Mouse (Mus musculus): ENCODE data around the gene Zfp652. TPM values are rescaled to one million over a fixed set of nuclear protein-coding genes. Genes with fewer than 3 reads are reported as not detected.

Zfp652 gene
- polyA plus RNA-seq, 1 experiment from 2014 or later: 13.6 TPM

- H3K4me2 ChIP-seq (ENCODE audit: low read depth, low read length): no peak overlapping the region
- no peak for ATAC-seq (replicated peaks; ENCODE audit: extremely low read depth, insufficient read depth, low FRiP score)
- no peaks in the 10 kb centered on the region for H3K36me3 ChIP-seq (ENCODE audit: control insufficient read depth, insufficient read depth)
- H3K9me3 ChIP-seq (replicated peaks; ENCODE audit: control insufficient read depth, low read length): no peaks in the 10 kb centered on the region
- H3K4me1 ChIP-seq (ENCODE audit: control insufficient read depth, insufficient read depth, low read length): peaks cover 8% of the 10 kb centered on the region
- no peaks in the 10 kb centered on the region for H3K27me3 ChIP-seq (ENCODE audit: control insufficient read depth, insufficient read depth, low read length)
- no peak overlapping the region for H3K4me3 ChIP-seq (ENCODE audit: low read length)
- H3K9ac ChIP-seq (ENCODE audit: low read length): no peak overlapping the region
- no peak overlapping the region for H3K27ac ChIP-seq (ENCODE audit: low read length)
- WGBS: 71% methylated on average over 3 of the region's 3 CpGs
Observed at GRCm38 (mm10) chr11:95719356-95719755, 6.9 kb downstream of the Zfp652 start.

GRCm38 (mm10) chr11:95723287-95723686 lies 10.8 kb downstream of the Zfp652 start, which contains the start of gene B130006D01Rik:
TSS of gene B130006D01Rik (plus strand) at chr11:95723587.
- H3K4me1 ChIP-seq (ENCODE audit: control insufficient read depth, insufficient read depth, low read length): peaks cover 4% of the 10 kb centered on the region; the same call in 1 of the 2 replicates
- no peaks in the 10 kb centered on the region for H3K27me3 ChIP-seq (ENCODE audit: control insufficient read depth, insufficient read depth, low read length)
- H3K9ac ChIP-seq (ENCODE audit: low read length): no peak within 1 kb of the TSS
- no peak within 1 kb of the TSS for H3K4me2 ChIP-seq (ENCODE audit: low read depth, low read length)
- no peaks in the 10 kb centered on the region for H3K36me3 ChIP-seq (ENCODE audit: control insufficient read depth, insufficient read depth)
- no peaks in the 10 kb centered on the region for H3K9me3 ChIP-seq (replicated peaks; ENCODE audit: control insufficient read depth, low read length)
- WGBS: 90% methylated on average over 5 of the region's 5 CpGs
- ATAC-seq (replicated peaks; ENCODE audit: extremely low read depth, insufficient read depth, low FRiP score): no peak
- no peak within 1 kb of the TSS for H3K27ac ChIP-seq (ENCODE audit: low read length)
- no peak within 1 kb of the TSS for H3K4me3 ChIP-seq (ENCODE audit: low read length)

- WGBS: 95% methylated on average over 4 of the region's 4 CpGs
- Histone ChIP-seq H3K4me3 (ENCODE audit: low read length) (no peak overlapping the region), H3K4me1 (ENCODE audit: control insufficient read depth, insufficient read depth, low read length) (peaks cover 2% of the 10 kb centered on the region; the same call in 1 of the 2 replicates), H3K9me3 (replicated peaks; ENCODE audit: control insufficient read depth, low read length) (no peaks in the 10 kb centered on the region), H3K4me2 (ENCODE audit: low read depth, low read length) (no peak overlapping the region), H3K9ac (ENCODE audit: low read length) (no peak overlapping the region), H3K36me3 (ENCODE audit: control insufficient read depth, insufficient read depth) (no peaks in the 10 kb centered on the region), H3K27me3 (ENCODE audit: control insufficient read depth, insufficient read depth, low read length) (no peaks in the 10 kb centered on the region), H3K27ac (ENCODE audit: low read length) (no peak overlapping the region)
- ATAC-seq (replicated peaks; ENCODE audit: extremely low read depth, insufficient read depth, low FRiP score): no peak
Observed at GRCm38 (mm10) chr11:95724466-95724865, 12.0 kb downstream of the Zfp652 start.

- no peaks in the 10 kb centered on the region for H3K27me3 ChIP-seq (ENCODE audit: control insufficient read depth, insufficient read depth, low read length)
- no peak overlapping the region for H3K4me2 ChIP-seq (ENCODE audit: low read depth, low read length)
- no peak overlapping the region for H3K4me3 ChIP-seq (ENCODE audit: low read length)
- H3K27ac ChIP-seq (ENCODE audit: low read length): no peak overlapping the region
- WGBS: 75% methylated on average over 4 of the region's 4 CpGs
- peaks cover 2% of the 10 kb centered on the region; the same call in 1 of the 2 replicates for H3K4me1 ChIP-seq (ENCODE audit: control insufficient read depth, insufficient read depth, low read length)
- no peak for ATAC-seq (replicated peaks; ENCODE audit: extremely low read depth, insufficient read depth, low FRiP score)
- H3K9me3 ChIP-seq (replicated peaks; ENCODE audit: control insufficient read depth, low read length): no peaks in the 10 kb centered on the region
- H3K9ac ChIP-seq (ENCODE audit: low read length): no peak overlapping the region
- H3K36me3 ChIP-seq (ENCODE audit: control insufficient read depth, insufficient read depth): no peaks in the 10 kb centered on the region
Observed at GRCm38 (mm10) chr11:95726156-95726555, 13.7 kb downstream of the Zfp652 start.

GRCm38 (mm10) chr11:95727947-95728346 lies 15.5 kb downstream of the Zfp652 start:
- Histone ChIP-seq H3K27me3 (ENCODE audit: control insufficient read depth, insufficient read depth, low read length) (no peaks in the 10 kb centered on the region), H3K27ac (ENCODE audit: low read length) (no peak overlapping the region), H3K4me1 (ENCODE audit: control insufficient read depth, insufficient read depth, low read length) (peaks cover 2% of the 10 kb centered on the region; the same call in 1 of the 2 replicates), H3K36me3 (ENCODE audit: control insufficient read depth, insufficient read depth) (no peaks in the 10 kb centered on the region), H3K9ac (ENCODE audit: low read length) (no peak overlapping the region), H3K4me3 (ENCODE audit: low read length) (no peak overlapping the region), H3K9me3 (replicated peaks; ENCODE audit: control insufficient read depth, low read length) (no peaks in the 10 kb centered on the region), H3K4me2 (ENCODE audit: low read depth, low read length) (no peak overlapping the region)
- ATAC-seq (replicated peaks; ENCODE audit: extremely low read depth, insufficient read depth, low FRiP score): no peak
- 85% methylated on average over 5 of the region's 5 CpGs for WGBS

GRCm38 (mm10) chr11:95728916-95729907 lies 16.7 kb downstream of the Zfp652 start:
- Histone ChIP-seq H3K9me3 (replicated peaks; ENCODE audit: control insufficient read depth, low read length) (no peaks in the 10 kb centered on the region), H3K4me1 (ENCODE audit: control insufficient read depth, insufficient read depth, low read length) (peaks cover 2% of the 10 kb centered on the region; the same call in 1 of the 2 replicates), H3K36me3 (ENCODE audit: control insufficient read depth, insufficient read depth) (no peaks in the 10 kb centered on the region), H3K27ac (ENCODE audit: low read length) (no peak overlapping the region), H3K27me3 (ENCODE audit: control insufficient read depth, insufficient read depth, low read length) (no peaks in the 10 kb centered on the region), H3K4me2 (ENCODE audit: low read depth, low read length) (no peak overlapping the region), H3K9ac (ENCODE audit: low read length) (no peak overlapping the region), H3K4me3 (ENCODE audit: low read length) (no peak overlapping the region)
- WGBS: 80% methylated on average over 12 of the region's 12 CpGs
- ATAC-seq (replicated peaks; ENCODE audit: extremely low read depth, insufficient read depth, low FRiP score): no peak

GRCm38 (mm10) chr11:95734485-95734884 lies 22.0 kb downstream of the Zfp652 start:
- Histone ChIP-seq H3K4me3 (ENCODE audit: low read length) (no peak overlapping the region), H3K4me2 (ENCODE audit: low read depth, low read length) (no peak overlapping the region), H3K9me3 (replicated peaks; ENCODE audit: control insufficient read depth, low read length) (no peaks in the 10 kb centered on the region), H3K36me3 (ENCODE audit: control insufficient read depth, insufficient read depth) (no peaks in the 10 kb centered on the region), H3K9ac (ENCODE audit: low read length) (no peak overlapping the region), H3K4me1 (ENCODE audit: control insufficient read depth, insufficient read depth, low read length) (peaks cover 5% of the 10 kb centered on the region), H3K27me3 (ENCODE audit: control insufficient read depth, insufficient read depth, low read length) (no peaks in the 10 kb centered on the region), H3K27ac (ENCODE audit: low read length) (no peak overlapping the region)
- no peak for ATAC-seq (replicated peaks; ENCODE audit: extremely low read depth, insufficient read depth, low FRiP score)
- WGBS: 88% methylated on average over 2 of the region's 2 CpGs

GRCm38 (mm10) chr11:95737811-95738210 lies 25.3 kb downstream of the Zfp652 start:
- 47% methylated on average over 3 of the region's 3 CpGs for WGBS
- no peaks in the 10 kb centered on the region for H3K9me3 ChIP-seq (replicated peaks; ENCODE audit: control insufficient read depth, low read length)
- no peaks in the 10 kb centered on the region for H3K36me3 ChIP-seq (ENCODE audit: control insufficient read depth, insufficient read depth)
- no peaks in the 10 kb centered on the region for H3K27me3 ChIP-seq (ENCODE audit: control insufficient read depth, insufficient read depth, low read length)
- peaks cover 5% of the 10 kb centered on the region for H3K4me1 ChIP-seq (ENCODE audit: control insufficient read depth, insufficient read depth, low read length)
- ATAC-seq (replicated peaks; ENCODE audit: extremely low read depth, insufficient read depth, low FRiP score): no peak
- H3K27ac ChIP-seq (ENCODE audit: low read length): no peak overlapping the region; the same call in 1 of the 2 replicates
- H3K4me2 ChIP-seq (ENCODE audit: low read depth, low read length): no peak overlapping the region
- no peak overlapping the region; the same call in 1 of the 2 replicates for H3K9ac ChIP-seq (ENCODE audit: low read length)
- H3K4me3 ChIP-seq (ENCODE audit: low read length): no peak overlapping the region

- H3K9me3 ChIP-seq (replicated peaks; ENCODE audit: control insufficient read depth, low read length): no peaks in the 10 kb centered on the region
- no peak for ATAC-seq (replicated peaks; ENCODE audit: extremely low read depth, insufficient read depth, low FRiP score)
- no peak overlapping the region for H3K9ac ChIP-seq (ENCODE audit: low read length)
- H3K36me3 ChIP-seq (ENCODE audit: control insufficient read depth, insufficient read depth): peaks cover 2% of the 10 kb centered on the region; the same call in 1 of the 2 replicates
- H3K27me3 ChIP-seq (ENCODE audit: control insufficient read depth, insufficient read depth, low read length): no peaks in the 10 kb centered on the region
- H3K4me1 ChIP-seq (ENCODE audit: control insufficient read depth, insufficient read depth, low read length): peaks cover 4% of the 10 kb centered on the region; the same call in 1 of the 2 replicates
- H3K4me3 ChIP-seq (ENCODE audit: low read length): no peak overlapping the region
- no peak overlapping the region for H3K4me2 ChIP-seq (ENCODE audit: low read depth, low read length)
- 72% methylated on average over 2 of the region's 2 CpGs for WGBS
- H3K27ac ChIP-seq (ENCODE audit: low read length): no peak overlapping the region
Observed at GRCm38 (mm10) chr11:95744521-95744920, 32.0 kb downstream of the Zfp652 start.

Measured in heart, embryonic 16.5 days (tissue).